Mouse (Mus musculus) spleen, postnatal 10 days (tissue): ENCODE data around the gene Dcaf1.

Experiments
- DNase-seq, 2 experiments: peaks; one replicate each; pipeline ENCODE4 v3.0.0; 2021 to 2022; ENCODE audit warnings: low spot score in 2 of 2

Dcaf1 gene

DNA sequence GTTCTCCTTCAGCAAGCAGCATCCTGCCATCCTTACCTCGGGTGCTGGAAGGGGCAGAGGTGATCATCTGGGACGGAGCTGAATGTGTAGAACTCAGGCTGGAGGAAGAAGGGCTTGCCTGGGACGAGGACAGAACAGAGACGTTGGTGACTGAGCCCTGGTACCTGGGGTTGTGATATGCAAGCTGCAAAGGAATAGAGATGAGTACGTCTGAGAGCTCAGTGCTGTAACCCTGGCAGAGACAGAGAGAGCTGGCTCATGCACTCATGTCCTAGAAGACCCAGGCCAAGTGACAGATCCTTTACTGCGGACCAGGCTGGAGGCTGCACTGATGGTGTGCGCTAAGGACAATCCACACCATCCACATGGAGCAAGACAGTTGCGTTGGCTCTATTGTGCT is 84.9 kb downstream of the Dcaf1 start:
- DNase-seq = no peak

GRCm38 (mm10) chr9:106908174-106908573 is 86.5 kb downstream of the Dcaf1 start:
- no peak for DNase-seq

- DNase-seq = no peak
Observed at GRCm38 (mm10) chr9:106908715-106909114, 87.0 kb downstream of the Dcaf1 start.

DNA sequence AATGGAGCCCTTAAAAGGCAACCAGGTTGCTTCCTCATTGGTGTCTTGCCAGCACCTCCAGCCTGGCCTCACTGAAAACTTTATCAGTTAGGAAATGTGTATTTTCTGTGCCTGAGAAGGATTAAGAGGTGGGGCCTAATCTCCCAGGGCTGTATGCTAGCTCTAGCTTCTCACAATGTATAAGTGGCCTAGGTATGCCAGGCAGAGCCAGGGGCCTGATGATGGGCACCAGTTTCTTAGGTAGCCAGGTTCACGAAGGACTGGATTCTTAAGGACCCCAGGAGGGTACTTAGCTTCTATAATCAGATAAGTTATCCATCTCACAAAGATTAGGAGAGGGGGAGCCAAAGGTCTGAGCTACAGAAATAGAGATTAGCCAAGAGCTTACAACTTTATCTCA is 90.0 kb downstream of the Dcaf1 start:
- no peak for DNase-seq

GRCm38 (mm10) chr9:106913759-106914158 is 92.1 kb downstream of the Dcaf1 start:
- DNase-seq = no peak

DNA sequence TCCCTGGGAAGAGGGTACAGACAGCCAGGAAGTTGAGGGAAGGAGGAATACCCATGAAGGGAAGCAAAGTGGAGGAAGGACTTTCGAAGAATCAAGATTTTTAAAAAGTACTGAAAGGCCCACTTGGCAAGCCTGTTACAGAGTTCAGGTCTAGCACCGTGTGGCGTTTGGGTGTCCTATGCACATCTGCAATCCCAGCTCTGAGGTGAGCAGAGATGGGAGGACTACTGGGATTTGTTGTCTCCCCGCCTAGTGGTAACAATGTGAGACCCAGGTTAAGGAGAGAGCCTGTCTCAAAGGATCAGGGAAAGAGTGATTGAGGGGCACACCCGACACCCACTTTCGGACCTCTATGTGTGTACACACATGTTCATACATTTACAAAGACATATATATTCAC is 93.2 kb downstream of the Dcaf1 start:
- no peak for DNase-seq
